Mouse (Mus musculus): ENCODE measurements around the gene Slc25a5.
"Not testable (repeated sequence)": the region's sequence is repeated elsewhere in the genome, so short reads cannot be mapped to it uniquely, and the experiment has no call there.

The Slc25a5 gene

GRCm38 (mm10) chrX:36795424-36796162 lies at the start of gene Slc25a5:
Gene Slc25a5 (plus strand): TSS chrX:36795651.
- peak; percentile 78 to 82 for DNase-seq (ENCODE audit: low read depth in 2 of 2, low spot score in 2 of 2)

- DNase-seq (ENCODE audit: low read depth in 2 of 2, low spot score in 2 of 2): no peak
These were observed 48.7 kb upstream of the Slc25a5 start for GRCm38 (mm10) chrX:36746789-36747188.

GRCm38 (mm10) chrX:36748573-36748972 lies 46.9 kb upstream of the Slc25a5 start:
- DNase-seq (ENCODE audit: low read depth in 2 of 2, low spot score in 2 of 2): no peak

GRCm38 (mm10) chrX:36749281-36749785 lies 46.1 kb upstream of the Slc25a5 start:
- DNase-seq (ENCODE audit: low read depth in 2 of 2, low spot score in 2 of 2): no peak

GRCm38 (mm10) chrX:36750591-36750990 lies 44.9 kb upstream of the Slc25a5 start:
- no peak for DNase-seq (ENCODE audit: low read depth in 2 of 2, low spot score in 2 of 2)

GRCm38 (mm10) chrX:36752586-36752985 lies 42.9 kb upstream of the Slc25a5 start:
- no peak for DNase-seq (ENCODE audit: low read depth in 2 of 2, low spot score in 2 of 2)

GRCm38 (mm10) chrX:36757796-36758472 lies 37.5 kb upstream of the Slc25a5 start:
- peak; percentile 9 to 28 for DNase-seq (ENCODE audit: low read depth in 2 of 2, low spot score in 2 of 2)

GRCm38 (mm10) chrX:36758566-36758965 lies 36.9 kb upstream of the Slc25a5 start:
- no peak for DNase-seq (ENCODE audit: low read depth in 2 of 2, low spot score in 2 of 2)

GRCm38 (mm10) chrX:36760946-36761635 lies 34.4 kb upstream of the Slc25a5 start:
- peak; percentile 50 to 56 for DNase-seq (ENCODE audit: low read depth in 2 of 2, low spot score in 2 of 2)

- no peak for DNase-seq (ENCODE audit: low read depth in 2 of 2, low spot score in 2 of 2)
These were observed 33.2 kb upstream of the Slc25a5 start for GRCm38 (mm10) chrX:36762289-36762688.

- DNase-seq (ENCODE audit: low read depth in 2 of 2, low spot score in 2 of 2): no peak
These were observed 32.6 kb upstream of the Slc25a5 start for GRCm38 (mm10) chrX:36762894-36763293.

GRCm38 (mm10) chrX:36763298-36763933 lies 32.0 kb upstream of the Slc25a5 start:
- no peak for DNase-seq (ENCODE audit: low read depth in 2 of 2, low spot score in 2 of 2)

GRCm38 (mm10) chrX:36763934-36764317 lies 31.5 kb upstream of the Slc25a5 start:
- no peak for DNase-seq (ENCODE audit: low read depth in 2 of 2, low spot score in 2 of 2)

- no peak for DNase-seq (ENCODE audit: low read depth in 2 of 2, low spot score in 2 of 2)
These were observed 28.1 kb upstream of the Slc25a5 start for GRCm38 (mm10) chrX:36767386-36767785.

- no peak for DNase-seq (ENCODE audit: low read depth in 2 of 2, low spot score in 2 of 2)
These were observed 22.9 kb upstream of the Slc25a5 start for GRCm38 (mm10) chrX:36772591-36772990.

GRCm38 (mm10) chrX:36775520-36775919 lies 19.9 kb upstream of the Slc25a5 start:
- no peak for DNase-seq (ENCODE audit: low read depth in 2 of 2, low spot score in 2 of 2)

GRCm38 (mm10) chrX:36777694-36778093 lies 17.8 kb upstream of the Slc25a5 start:
- DNase-seq (ENCODE audit: low read depth in 2 of 2, low spot score in 2 of 2): no peak

GRCm38 (mm10) chrX:36789360-36789759 lies 6.1 kb upstream of the Slc25a5 start:
- DNase-seq (ENCODE audit: low read depth in 2 of 2, low spot score in 2 of 2): no peak

- DNase-seq (ENCODE audit: low read depth in 2 of 2, low spot score in 2 of 2): no peak
These were observed 880 bp upstream of the Slc25a5 start for GRCm38 (mm10) chrX:36794571-36794970.

- DNase-seq (ENCODE audit: low read depth in 2 of 2, low spot score in 2 of 2): peak; percentile 67 to 68
These were observed 721 bp downstream of the Slc25a5 start for GRCm38 (mm10) chrX:36796163-36796581.

GRCm38 (mm10) chrX:36796734-36797133 lies 1.3 kb downstream of the Slc25a5 start:
- not testable (repeated sequence) for DNase-seq (ENCODE audit: low read depth in 2 of 2, low spot score in 2 of 2)

Data from CD8-positive naive resting alpha-beta T cell, adult 2 months (primary cell).